Mouse (Mus musculus) kidney, embryonic 14.5 days (tissue): ENCODE results near the gene Rpl19. TPM values are rescaled to one million over a fixed set of nuclear protein-coding genes. Genes with fewer than 3 reads are reported as not detected.

Experiments
- ATAC-seq: fragments of 200-750 bp; cut with Nextera tagmentation; 2 replicates; pipeline ENCODE4 v1.8.0; 2017; ENCODE audit warnings: moderate number of reproducible peaks, mild to moderate bottlenecking, moderate TSS enrichment, moderate library complexity; ENCODE audit not compliant: low FRiP score, low TSS enrichment
- H3K27ac ChIP-seq: fragments of 300-500 bp; sonication (generic); 2 replicates; pipeline ENCODE4 v1.5.1; 2014; ENCODE audit warnings: low read depth, mild to moderate bottlenecking, low read length, moderate library complexity, mixed read lengths
- H3K27me3 ChIP-seq: fragments of 300-500 bp; sonication (generic); 2 replicates; pipeline ENCODE4 v1.6.1; 2014; ENCODE audit warnings: mild to moderate bottlenecking, low read length; ENCODE audit not compliant: control insufficient read depth, insufficient read depth
- H3K36me3 ChIP-seq: fragments of 300-500 bp; sonication (generic); 2 replicates; pipeline ENCODE4 v1.6.1; 2014; ENCODE audit warnings: low read length, mixed read lengths; ENCODE audit not compliant: control insufficient read depth, insufficient read depth
- H3K4me1 ChIP-seq: fragments of 300-500 bp; sonication (generic); 2 replicates; pipeline ENCODE4 v1.6.1; 2014; ENCODE audit warnings: low read length, mixed read lengths; ENCODE audit not compliant: control insufficient read depth, insufficient read depth
- H3K4me2 ChIP-seq: fragments of 300-500 bp; sonication (generic); replicated peaks from 2 replicates; pipeline ENCODE4 v1.6.1; 2014; ENCODE audit warnings: low read depth, mild to moderate bottlenecking, low read length
- H3K4me3 ChIP-seq: fragments of 300-500 bp; sonication (generic); 2 replicates; pipeline ENCODE4 v1.5.1; 2014; ENCODE audit warnings: mild to moderate bottlenecking, low read length
- H3K9ac ChIP-seq: fragments of 300-500 bp; sonication (generic); 2 replicates; pipeline ENCODE4 v1.6.1; 2014; ENCODE audit warnings: low read depth, mild to moderate bottlenecking, low read length, moderate library complexity
- H3K9me3 ChIP-seq: fragments of 300-500 bp; sonication (generic); 2 replicates; pipeline ENCODE4 v1.6.1; 2016; ENCODE audit warnings: low read length; ENCODE audit not compliant: control insufficient read depth
- WGBS: fragments of 180-500 bp; shearing (Covaris S2); extraction: QIAGEN DNeasy Blood & Tissue Kit; methylation state at CpG from one replicate; pipeline ENCODE4 v1.1.7; 2014; 5-methylcytosine and 5-hydroxymethylcytosine counted together
- polyA plus RNA-seq: library from polyadenylated mRNA; unstranded; fragments of >200 nt; fragmentation: Nextera tagmentation; extraction: Ambion mirVana; gene quantifications from 2 replicates; pipeline ENCODE4 v1.2.1, GENCODE M21; 2014

Gene Rpl19
- polyA plus RNA-seq, 1 experiment from 2014 or later: 1,236 TPM

- no peak overlapping the region for H3K9ac ChIP-seq
- peak overlapping the region; percentile 4; the same call in 1 of the 2 replicates for H3K4me2 ChIP-seq
- no peak for ATAC-seq
- H3K9me3 ChIP-seq: no peaks in the 10 kb centered on the region
- peaks cover 10% of the 10 kb centered on the region for H3K4me1 ChIP-seq
- peaks cover 20% of the 10 kb centered on the region for H3K36me3 ChIP-seq
- H3K27ac ChIP-seq: no peak overlapping the region
- peaks cover 6% of the 10 kb centered on the region for H3K27me3 ChIP-seq
- WGBS: 34% methylated on average over 17 of the region's 17 CpGs
- H3K4me3 ChIP-seq: no peak overlapping the region
Observed at GRCm38 (mm10) chr11:98003171-98003671, 23.3 kb upstream of the Rpl19 start.

GRCm38 (mm10) chr11:98004161-98004560 is 22.3 kb upstream of the Rpl19 start:
- H3K36me3 ChIP-seq: peaks cover 30% of the 10 kb centered on the region
- no peak overlapping the region for H3K4me3 ChIP-seq
- H3K27ac ChIP-seq: no peak overlapping the region
- ATAC-seq: no peak
- H3K4me2 ChIP-seq: no peak overlapping the region
- peaks cover 10% of the 10 kb centered on the region for H3K4me1 ChIP-seq
- peaks cover 6% of the 10 kb centered on the region for H3K27me3 ChIP-seq
- no peaks in the 10 kb centered on the region for H3K9me3 ChIP-seq
- H3K9ac ChIP-seq: no peak overlapping the region
- WGBS: 76% methylated on average over 8 of the region's 8 CpGs

- 53% methylated on average over 13 of the region's 13 CpGs for WGBS
- Histone ChIP-seq H3K27ac (no peak overlapping the region), H3K9ac (no peak overlapping the region), H3K4me1 (peaks cover 10% of the 10 kb centered on the region), H3K36me3 (peaks cover 37% of the 10 kb centered on the region), H3K27me3 (peaks cover 6% of the 10 kb centered on the region), H3K4me3 (no peak overlapping the region), H3K4me2 (no peak overlapping the region), H3K9me3 (no peaks in the 10 kb centered on the region)
- no peak for ATAC-seq
Observed at GRCm38 (mm10) chr11:98005076-98005475, 21.4 kb upstream of the Rpl19 start.

GRCm38 (mm10) chr11:98005686-98006085 is 20.8 kb upstream of the Rpl19 start:
- ATAC-seq: no peak
- H3K36me3 ChIP-seq: peaks cover 42% of the 10 kb centered on the region
- 91% methylated on average over 10 of the region's 10 CpGs for WGBS
- no peak overlapping the region for H3K4me3 ChIP-seq
- no peaks in the 10 kb centered on the region for H3K9me3 ChIP-seq
- H3K27me3 ChIP-seq: peaks cover 6% of the 10 kb centered on the region
- H3K27ac ChIP-seq: no peak overlapping the region
- no peak overlapping the region for H3K4me2 ChIP-seq
- H3K9ac ChIP-seq: no peak overlapping the region
- peaks cover 10% of the 10 kb centered on the region for H3K4me1 ChIP-seq

- no peak for ATAC-seq
- H3K27me3 ChIP-seq: no peaks in the 10 kb centered on the region
- H3K36me3 ChIP-seq: peaks cover 59% of the 10 kb centered on the region
- no peaks in the 10 kb centered on the region for H3K9me3 ChIP-seq
- H3K4me1 ChIP-seq: peaks cover 3% of the 10 kb centered on the region
- H3K9ac ChIP-seq: no peak overlapping the region
- 80% methylated on average over 11 of the region's 11 CpGs for WGBS
- no peak overlapping the region for H3K4me2 ChIP-seq
- H3K4me3 ChIP-seq: no peak overlapping the region
- H3K27ac ChIP-seq: no peak overlapping the region
Observed at GRCm38 (mm10) chr11:98008087-98008486, 18.4 kb upstream of the Rpl19 start.

- H3K4me2 ChIP-seq: no peak overlapping the region
- WGBS: 72% methylated on average over 9 of the region's 9 CpGs
- H3K27ac ChIP-seq: no peak overlapping the region
- H3K9me3 ChIP-seq: no peaks in the 10 kb centered on the region
- no peaks in the 10 kb centered on the region for H3K4me1 ChIP-seq
- no peak for ATAC-seq
- H3K27me3 ChIP-seq: no peaks in the 10 kb centered on the region
- H3K36me3 ChIP-seq: peaks cover 62% of the 10 kb centered on the region
- no peak overlapping the region for H3K4me3 ChIP-seq
- H3K9ac ChIP-seq: no peak overlapping the region; the same call in 1 of the 2 replicates
Observed at GRCm38 (mm10) chr11:98011716-98012115, 14.8 kb upstream of the Rpl19 start.

- no peak overlapping the region for H3K9ac ChIP-seq
- no peak overlapping the region for H3K4me3 ChIP-seq
- peaks cover 69% of the 10 kb centered on the region for H3K36me3 ChIP-seq
- H3K27ac ChIP-seq: no peak overlapping the region
- no peaks in the 10 kb centered on the region for H3K4me1 ChIP-seq
- no peak overlapping the region for H3K4me2 ChIP-seq
- H3K27me3 ChIP-seq: no peaks in the 10 kb centered on the region
- no peaks in the 10 kb centered on the region for H3K9me3 ChIP-seq
- no peak for ATAC-seq
- 83% methylated on average over 10 of the region's 10 CpGs for WGBS
Observed at GRCm38 (mm10) chr11:98012831-98013230, 13.7 kb upstream of the Rpl19 start.

GRCm38 (mm10) chr11:98016177-98016576 is 10.3 kb upstream of the Rpl19 start:
- no peak overlapping the region for H3K9ac ChIP-seq
- no peak overlapping the region for H3K4me2 ChIP-seq
- H3K9me3 ChIP-seq: no peaks in the 10 kb centered on the region
- H3K36me3 ChIP-seq: peaks cover 40% of the 10 kb centered on the region
- no peak for ATAC-seq
- no peak overlapping the region for H3K4me3 ChIP-seq
- no peak overlapping the region for H3K27ac ChIP-seq
- H3K27me3 ChIP-seq: no peaks in the 10 kb centered on the region
- peaks cover 24% of the 10 kb centered on the region for H3K4me1 ChIP-seq
- WGBS: 92% methylated on average over 5 of the region's 5 CpGs

GRCm38 (mm10) chr11:98016824-98017223 is 9.7 kb upstream of the Rpl19 start:
- H3K27ac ChIP-seq: no peak overlapping the region
- no peak for ATAC-seq
- peaks cover 35% of the 10 kb centered on the region for H3K36me3 ChIP-seq
- no peak overlapping the region for H3K4me2 ChIP-seq
- no peaks in the 10 kb centered on the region for H3K9me3 ChIP-seq
- 41% methylated on average over 4 of the region's 4 CpGs for WGBS
- no peak overlapping the region for H3K9ac ChIP-seq
- no peak overlapping the region for H3K4me3 ChIP-seq
- H3K4me1 ChIP-seq: peaks cover 29% of the 10 kb centered on the region
- H3K27me3 ChIP-seq: no peaks in the 10 kb centered on the region
